34 mouse cellular contexts compared by ENCODE assay signal in genomic region chr1:173391754-173392153, GRCm38 (mm10). TPM values are rescaled to one million over a fixed set of nuclear protein-coding genes. Genes with fewer than 3 reads are reported as not detected.
A peak's percentile ranks its signal among the peaks of the same experiment; 100 is the strongest.
DNase-seq lines count a peak whose midpoint lies in the region; ATAC-seq lines count a peak whose summit lies in the region.
"Had no signal": no experiment of that assay in that cellular context is flagged by ENCODE, and none has a peak within 500 bp of the region (broad histone marks: within the 10 kb centered on the region; RNA-seq: fewer than 3 reads in every experiment).

No protein-coding gene starts in this region.

- no peak overlapping the region for H3K4me2 ChIP-seq in neural tube, embryonic 15.5 days
- H3K4me2 ChIP-seq in hindbrain, embryonic 16.5 days (ENCODE audit: low read length): no peak overlapping the region
- H3K4me2 ChIP-seq: forebrain, embryonic 12.5 days; limb, embryonic 12.5 days; liver, embryonic 15.5 days; lung, embryonic 14.5 days; midbrain, embryonic 11.5 days; neural tube, embryonic 12.5 days had no signal

- peaks cover 22% of the 10 kb centered on the region for H3K4me1 ChIP-seq in neural tube, embryonic 15.5 days
- peaks cover 7% of the 10 kb centered on the region for H3K4me1 ChIP-seq in hindbrain, embryonic 16.5 days (ENCODE audit: control insufficient read depth, insufficient read depth, low read depth, low read length)
- H3K4me1 ChIP-seq: liver, embryonic 15.5 days had no signal

- H3K4me3 ChIP-seq in neural tube, embryonic 15.5 days (replicated peaks): no peak overlapping the region
- H3K4me3 ChIP-seq in hindbrain, embryonic 16.5 days (ENCODE audit: low read length): no peak overlapping the region
- H3K4me3 ChIP-seq: erythroblast, embryonic 14.5 days; forebrain, embryonic 12.5 days; heart, embryonic 10.5 days; hindbrain, embryonic 10.5 days; hindbrain, embryonic 15.5 days; limb, embryonic 12.5 days; liver, embryonic 15.5 days; myocyte; neural tube, embryonic 12.5 days had no signal

- WGBS in neural tube, embryonic 15.5 days: 93% methylated on average over 6 of the region's 6 CpGs
- WGBS in hindbrain, embryonic 16.5 days: 90% methylated on average over 6 of the region's 6 CpGs

- no peaks in the 10 kb centered on the region for H3K36me3 ChIP-seq in neural tube, embryonic 15.5 days
- H3K36me3 ChIP-seq in hindbrain, embryonic 16.5 days (ENCODE audit: control insufficient read depth, insufficient read depth, low read length): no peaks in the 10 kb centered on the region
- H3K36me3 ChIP-seq: forebrain, embryonic 12.5 days; G1E; heart, embryonic 10.5 days; hindbrain, embryonic 10.5 days; hindbrain, embryonic 15.5 days; limb, embryonic 12.5 days; liver, embryonic 15.5 days; neural tube, embryonic 12.5 days had no signal

- no peaks in the 10 kb centered on the region for H3K27me3 ChIP-seq in neural tube, embryonic 15.5 days (replicated peaks)
- H3K27me3 ChIP-seq in hindbrain, embryonic 16.5 days (replicated peaks; ENCODE audit: control insufficient read depth, insufficient read depth, low read length): no peaks in the 10 kb centered on the region
- H3K27me3 ChIP-seq: forebrain, embryonic 12.5 days; hindbrain, embryonic 15.5 days; limb, embryonic 12.5 days; neural tube, embryonic 12.5 days had no signal

- no peaks in the 10 kb centered on the region for H3K9me3 ChIP-seq in neural tube, embryonic 15.5 days (replicated peaks)
- H3K9me3 ChIP-seq in hindbrain, embryonic 16.5 days (ENCODE audit: control insufficient read depth, low read length): no peaks in the 10 kb centered on the region
- H3K9me3 ChIP-seq: forebrain, embryonic 12.5 days; heart, embryonic 10.5 days; hindbrain, embryonic 10.5 days; hindbrain, embryonic 15.5 days; limb, embryonic 12.5 days; liver, embryonic 15.5 days; neural tube, embryonic 12.5 days had no signal

- DNase-seq in 3134 (ENCODE audit: extremely low read depth, insufficient read length, low spot score) (peak; percentile 40), 3T3-L1 (ENCODE audit: low read depth, low spot score) (peak; percentile 43)
- DNase-seq in thymus, postnatal 14 days: no peak
- DNase-seq: adrenal gland, postnatal 25 days; cerebellum, adult 8-10 months; cerebellum, postnatal 36 days; forebrain, postnatal 0 days; heart, postnatal 10 days; kidney, adult 8-10 months; kidney, postnatal 14 days; layer of hippocampus, adult 9-11 months; lung, embryonic 14.5 days; right cerebral cortex, postnatal 4 days; thymus, adult 18-20 months; thymus, postnatal 4 days had no signal

- no peak overlapping the region for H3K27ac ChIP-seq in neural tube, embryonic 15.5 days (replicated peaks)
- no peak overlapping the region for H3K27ac ChIP-seq in hindbrain, embryonic 16.5 days (ENCODE audit: low read depth, low read length)
- H3K27ac ChIP-seq: forebrain, embryonic 12.5 days; heart, embryonic 10.5 days; hindbrain, embryonic 10.5 days; limb, embryonic 12.5 days; liver, embryonic 15.5 days; neural tube, embryonic 12.5 days; stomach, postnatal 0 days had no signal

- peak; percentile 49 for ATAC-seq in activated CD4-positive, CD25-positive, alpha-beta regulatory T cell, adult 4 months
- peak; percentile 37 for ATAC-seq in granulocyte monocyte progenitor cell, adult 5-6 weeks (replicated peaks; ENCODE audit: poor library complexity, severe bottlenecking)
- no peak for ATAC-seq in neural tube, embryonic 15.5 days (ENCODE audit: low FRiP score)
- ATAC-seq in hindbrain, embryonic 16.5 days: no peak
- ATAC-seq: forebrain, postnatal 0 days; intestine, embryonic 16.5 days; Patski had no signal

- no peak overlapping the region for H3K9ac ChIP-seq in neural tube, embryonic 15.5 days (replicated peaks)
- no peak overlapping the region for H3K9ac ChIP-seq in hindbrain, embryonic 16.5 days (ENCODE audit: low read depth, low read length)
- H3K9ac ChIP-seq: forebrain, embryonic 12.5 days; forebrain, postnatal 0 days; hindbrain, embryonic 15.5 days; limb, embryonic 12.5 days; liver, embryonic 15.5 days; lung, embryonic 14.5 days; neural tube, embryonic 12.5 days had no signal

RNA-seq across cellular contexts. Expression of gene Cadm3, which starts 24.3 kb away (rescaled TPM):
- polyA plus RNA-seq in activated CD4-positive, CD25-positive, alpha-beta regulatory T cell, adult 4 months (2017; shearing (Covaris generic)): not detected
- not detected in 2 replicates for total RNA-seq in granulocyte monocyte progenitor cell, adult 5-6 weeks (2014; fragmentation: Nextera tagmentation)
- total RNA-seq in granulocyte monocyte progenitor cell, adult 5-6 weeks (2017): 0.26 TPM in 1 of 2 replicates, not detected in the other
- 61.0 and 91.8 TPM in 2 replicates for polyA plus RNA-seq in neural tube, embryonic 15.5 days (2015; fragmentation: Nextera tagmentation; extraction: Ambion mirVana)
- 64.9 and 70.2 TPM in 2 replicates for polyA plus RNA-seq in hindbrain, embryonic 16.5 days (2015; fragmentation: Nextera tagmentation; extraction: Ambion mirVana)
- total RNA-seq: megakaryocyte progenitor cell, adult 5-6 weeks had no signal
- polyA plus RNA-seq: G1E, Patski had no signal

RNA-seq across cellular contexts. Expression of gene Aim2, which starts 41.1 kb away (rescaled TPM):
- 10 to 100 TPM; 40.0 to 50.8 TPM for polyA plus RNA-seq in activated CD4-positive, CD25-positive, alpha-beta regulatory T cell, adult 4 months (2017; shearing (Covaris generic))
- 59.1 and 67.7 TPM in 2 replicates for total RNA-seq in granulocyte monocyte progenitor cell, adult 5-6 weeks (2014; fragmentation: Nextera tagmentation)
- total RNA-seq in granulocyte monocyte progenitor cell, adult 5-6 weeks (2017): 80.6 and 90.7 TPM in 2 replicates
- 2.2 and 3.2 TPM in 2 replicates for polyA plus RNA-seq in neural tube, embryonic 15.5 days (2015; fragmentation: Nextera tagmentation; extraction: Ambion mirVana)
- polyA plus RNA-seq in hindbrain, embryonic 16.5 days (2015; fragmentation: Nextera tagmentation; extraction: Ambion mirVana): 0.99 and 1.6 TPM in 2 replicates
- polyA plus RNA-seq: G1E had no signal

RNA-seq across cellular contexts. Expression of gene Ackr1, which starts 58.2 kb away (rescaled TPM):
- not detected for polyA plus RNA-seq in activated CD4-positive, CD25-positive, alpha-beta regulatory T cell, adult 4 months (2017; shearing (Covaris generic))
- total RNA-seq in granulocyte monocyte progenitor cell, adult 5-6 weeks (2014; fragmentation: Nextera tagmentation): not detected in 2 replicates
- total RNA-seq in granulocyte monocyte progenitor cell, adult 5-6 weeks (2017): not detected in 2 replicates
- 17.7 and 18.2 TPM in 2 replicates for polyA plus RNA-seq in neural tube, embryonic 15.5 days (2015; fragmentation: Nextera tagmentation; extraction: Ambion mirVana)
- 17.5 and 20.4 TPM in 2 replicates for polyA plus RNA-seq in hindbrain, embryonic 16.5 days (2015; fragmentation: Nextera tagmentation; extraction: Ambion mirVana)
- total RNA-seq: G1E; megakaryocyte progenitor cell, adult 5-6 weeks had no signal
- polyA plus RNA-seq: G1E, myocyte, Patski had no signal

Comparison
In these comparisons a context has a peak if more than half of its experiments do, and no peak if none do; other contexts are left out.
1. ATAC-seq: peak in activated CD4-positive, CD25-positive, alpha-beta regulatory T cell, adult 4 months (single experiment) and granulocyte monocyte progenitor cell, adult 5-6 weeks (single experiment); none in neural tube, embryonic 15.5 days (single experiment) and hindbrain, embryonic 16.5 days (single experiment).
2. RNA of gene Cadm3, which starts 24.3 kb away (polyA plus RNA-seq): 61.0 to 91.8 TPM in neural tube, embryonic 15.5 days and 64.9 to 70.2 TPM in hindbrain, embryonic 16.5 days; not detected in activated CD4-positive, CD25-positive, alpha-beta regulatory T cell, adult 4 months; every median in the first group is over 10 times any median in the second.
3. RNA of gene Ackr1, which starts 58.2 kb away (polyA plus RNA-seq): 17.5 to 20.4 TPM in hindbrain, embryonic 16.5 days and 17.7 to 18.2 TPM in neural tube, embryonic 15.5 days; not detected in activated CD4-positive, CD25-positive, alpha-beta regulatory T cell, adult 4 months; every median in the first group is over 10 times any median in the second.